Mouse (Mus musculus): Measurements from ENCODE around the gene Nlgn3. TPM values are rescaled to one million over a fixed set of nuclear protein-coding genes. Genes with fewer than 3 reads are reported as not detected.

The Nlgn3 gene
- polyA plus RNA-seq, 1 experiment from 2014 or later, result 7.8 TPM

- Histone ChIP-seq H3K4me2 (replicated peaks; ENCODE audit: low read depth, low read length) (no peak overlapping the region), H3K27me3 (ENCODE audit: control insufficient read depth, insufficient read depth, low read length) (no peaks in the 10 kb centered on the region; the same call in 1 of the 2 replicates), H3K36me3 (ENCODE audit: control insufficient read depth, insufficient read depth, low read length) (peaks cover 51% of the 10 kb centered on the region), H3K9me3 (ENCODE audit: control insufficient read depth, low read length) (no peaks in the 10 kb centered on the region), H3K4me3 (ENCODE audit: low read length) (no peak overlapping the region), H3K9ac (ENCODE audit: low read depth, low read length) (no peak overlapping the region), H3K27ac (ENCODE audit: low read depth, low read length) (no peak overlapping the region), H3K4me1 (ENCODE audit: control insufficient read depth, insufficient read depth, low read length) (no peaks in the 10 kb centered on the region)
- ATAC-seq (ENCODE audit: low FRiP score, low TSS enrichment), result no peak
- 91% methylated on average over 7 of the region's 7 CpGs for WGBS
These were observed 9.9 kb upstream of the Nlgn3 start for GRCm38 (mm10) chrX:101289037-101289436.

GRCm38 (mm10) chrX:101290111-101290510, 8.9 kb upstream of the Nlgn3 start:
- Histone ChIP-seq H3K9ac (ENCODE audit: low read depth, low read length) (no peak overlapping the region), H3K27me3 (ENCODE audit: control insufficient read depth, insufficient read depth, low read length) (no peaks in the 10 kb centered on the region; the same call in 1 of the 2 replicates), H3K27ac (ENCODE audit: low read depth, low read length) (no peak overlapping the region), H3K36me3 (ENCODE audit: control insufficient read depth, insufficient read depth, low read length) (peaks cover 57% of the 10 kb centered on the region), H3K4me3 (ENCODE audit: low read length) (no peak overlapping the region), H3K9me3 (ENCODE audit: control insufficient read depth, low read length) (no peaks in the 10 kb centered on the region), H3K4me2 (replicated peaks; ENCODE audit: low read depth, low read length) (no peak overlapping the region), H3K4me1 (ENCODE audit: control insufficient read depth, insufficient read depth, low read length) (no peaks in the 10 kb centered on the region)
- ATAC-seq (ENCODE audit: low FRiP score, low TSS enrichment), result no peak
- WGBS, result 89% methylated on average over 10 of the region's 10 CpGs

- ATAC-seq (ENCODE audit: low FRiP score, low TSS enrichment), result peak; percentile 53; the same call in 1 of the 2 replicates
- peak overlapping the region; percentile 45; the same call in 1 of the 2 replicates for H3K9ac ChIP-seq (ENCODE audit: low read depth, low read length)
- 22% methylated on average over 13 of the region's 13 CpGs for WGBS
- H3K27ac ChIP-seq (ENCODE audit: low read depth, low read length), result no peak overlapping the region
- peaks cover 12% of the 10 kb centered on the region; the same call in 1 of the 2 replicates for H3K36me3 ChIP-seq (ENCODE audit: control insufficient read depth, insufficient read depth, low read length)
- peak overlapping the region; percentile 39 for H3K4me2 ChIP-seq (replicated peaks; ENCODE audit: low read depth, low read length)
- no peaks in the 10 kb centered on the region for H3K4me1 ChIP-seq (ENCODE audit: control insufficient read depth, insufficient read depth, low read length)
- no peaks in the 10 kb centered on the region for H3K9me3 ChIP-seq (ENCODE audit: control insufficient read depth, low read length)
- peak overlapping the region; percentile 29 for H3K4me3 ChIP-seq (ENCODE audit: low read length)
- no peaks in the 10 kb centered on the region; the same call in 1 of the 2 replicates for H3K27me3 ChIP-seq (ENCODE audit: control insufficient read depth, insufficient read depth, low read length)
These were observed 782 bp downstream of the Nlgn3 start for GRCm38 (mm10) chrX:101299473-101300426.

- Histone ChIP-seq H3K9ac (ENCODE audit: low read depth, low read length) (no peak overlapping the region), H3K4me2 (replicated peaks; ENCODE audit: low read depth, low read length) (peak overlapping the region; percentile 39), H3K27me3 (ENCODE audit: control insufficient read depth, insufficient read depth, low read length) (no peaks in the 10 kb centered on the region), H3K9me3 (ENCODE audit: control insufficient read depth, low read length) (no peaks in the 10 kb centered on the region), H3K27ac (ENCODE audit: low read depth, low read length) (no peak overlapping the region), H3K4me3 (ENCODE audit: low read length) (peak overlapping the region; percentile 29), H3K4me1 (ENCODE audit: control insufficient read depth, insufficient read depth, low read length) (no peaks in the 10 kb centered on the region), H3K36me3 (ENCODE audit: control insufficient read depth, insufficient read depth, low read length) (peaks cover 9% of the 10 kb centered on the region; the same call in 1 of the 2 replicates)
- 52% methylated on average over 13 of the region's 13 CpGs for WGBS
- no peak for ATAC-seq (ENCODE audit: low FRiP score, low TSS enrichment)
These were observed 1.6 kb downstream of the Nlgn3 start for GRCm38 (mm10) chrX:101300427-101301030.

GRCm38 (mm10) chrX:101301654-101302053, 2.7 kb downstream of the Nlgn3 start:
- Histone ChIP-seq H3K36me3 (ENCODE audit: control insufficient read depth, insufficient read depth, low read length) (peaks cover 3% of the 10 kb centered on the region; the same call in 1 of the 2 replicates), H3K27me3 (ENCODE audit: control insufficient read depth, insufficient read depth, low read length) (no peaks in the 10 kb centered on the region), H3K4me2 (replicated peaks; ENCODE audit: low read depth, low read length) (no peak overlapping the region), H3K9ac (ENCODE audit: low read depth, low read length) (no peak overlapping the region), H3K4me1 (ENCODE audit: control insufficient read depth, insufficient read depth, low read length) (no peaks in the 10 kb centered on the region), H3K4me3 (ENCODE audit: low read length) (no peak overlapping the region), H3K27ac (ENCODE audit: low read depth, low read length) (no peak overlapping the region), H3K9me3 (ENCODE audit: control insufficient read depth, low read length) (no peaks in the 10 kb centered on the region)
- no peak for ATAC-seq (ENCODE audit: low FRiP score, low TSS enrichment)
- 87% methylated on average over 9 of the region's 9 CpGs for WGBS

GRCm38 (mm10) chrX:101304646-101305045, 5.7 kb downstream of the Nlgn3 start:
- no peak overlapping the region for H3K4me3 ChIP-seq (ENCODE audit: low read length)
- H3K36me3 ChIP-seq (ENCODE audit: control insufficient read depth, insufficient read depth, low read length), result no peaks in the 10 kb centered on the region
- no peak for ATAC-seq (ENCODE audit: low FRiP score, low TSS enrichment)
- no peaks in the 10 kb centered on the region for H3K9me3 ChIP-seq (ENCODE audit: control insufficient read depth, low read length)
- no peak overlapping the region for H3K9ac ChIP-seq (ENCODE audit: low read depth, low read length)
- H3K4me1 ChIP-seq (ENCODE audit: control insufficient read depth, insufficient read depth, low read length), result no peaks in the 10 kb centered on the region
- WGBS, result 64% methylated on average over 2 of the region's 2 CpGs
- H3K27me3 ChIP-seq (ENCODE audit: control insufficient read depth, insufficient read depth, low read length), result no peaks in the 10 kb centered on the region
- H3K27ac ChIP-seq (ENCODE audit: low read depth, low read length), result no peak overlapping the region
- no peak overlapping the region for H3K4me2 ChIP-seq (replicated peaks; ENCODE audit: low read depth, low read length)

GRCm38 (mm10) chrX:101309299-101309698, 10.3 kb downstream of the Nlgn3 start:
- whole genome bisulfite sequencing, result 81% methylated on average over 5 of the region's 5 CpGs

GRCm38 (mm10) chrX:101313625-101314359, 14.8 kb downstream of the Nlgn3 start:
- Histone ChIP-seq H3K4me2 (replicated peaks; ENCODE audit: low read depth, low read length) (no peak overlapping the region), H3K9me3 (ENCODE audit: control insufficient read depth, low read length) (no peaks in the 10 kb centered on the region), H3K9ac (ENCODE audit: low read depth, low read length) (no peak overlapping the region), H3K4me1 (ENCODE audit: control insufficient read depth, insufficient read depth, low read length) (no peaks in the 10 kb centered on the region), H3K4me3 (ENCODE audit: low read length) (no peak overlapping the region), H3K27me3 (ENCODE audit: control insufficient read depth, insufficient read depth, low read length) (0 out of 2 replicates have a peak, but pooled peaks cover 3% of the 10 kb centered on the region), H3K27ac (ENCODE audit: low read depth, low read length) (no peak overlapping the region), H3K36me3 (ENCODE audit: control insufficient read depth, insufficient read depth, low read length) (no peaks in the 10 kb centered on the region)
- 47% methylated on average over 6 of the region's 6 CpGs for WGBS
- no peak for ATAC-seq (ENCODE audit: low FRiP score, low TSS enrichment)

More at GRCm38 (mm10) chrX:101309299-101309698, 10.3 kb downstream of the Nlgn3 start:
- Histone ChIP-seq H3K4me1 (ENCODE audit: control insufficient read depth, insufficient read depth, low read length) (no peaks in the 10 kb centered on the region), H3K4me2 (replicated peaks; ENCODE audit: low read depth, low read length) (no peak overlapping the region), H3K36me3 (ENCODE audit: control insufficient read depth, insufficient read depth, low read length) (no peaks in the 10 kb centered on the region), H3K4me3 (ENCODE audit: low read length) (no peak overlapping the region), H3K9ac (ENCODE audit: low read depth, low read length) (no peak overlapping the region), H3K9me3 (ENCODE audit: control insufficient read depth, low read length) (no peaks in the 10 kb centered on the region), H3K27me3 (ENCODE audit: control insufficient read depth, insufficient read depth, low read length) (0 out of 2 replicates have a peak, but pooled peaks cover 3% of the 10 kb centered on the region), H3K27ac (ENCODE audit: low read depth, low read length) (no peak overlapping the region)
- no peak for ATAC-seq (ENCODE audit: low FRiP score, low TSS enrichment)

Measured in kidney, embryonic 14.5 days (tissue).